Comparison of ENCODE assay signal across 9 mouse cellular contexts in the genomic region with DNA sequence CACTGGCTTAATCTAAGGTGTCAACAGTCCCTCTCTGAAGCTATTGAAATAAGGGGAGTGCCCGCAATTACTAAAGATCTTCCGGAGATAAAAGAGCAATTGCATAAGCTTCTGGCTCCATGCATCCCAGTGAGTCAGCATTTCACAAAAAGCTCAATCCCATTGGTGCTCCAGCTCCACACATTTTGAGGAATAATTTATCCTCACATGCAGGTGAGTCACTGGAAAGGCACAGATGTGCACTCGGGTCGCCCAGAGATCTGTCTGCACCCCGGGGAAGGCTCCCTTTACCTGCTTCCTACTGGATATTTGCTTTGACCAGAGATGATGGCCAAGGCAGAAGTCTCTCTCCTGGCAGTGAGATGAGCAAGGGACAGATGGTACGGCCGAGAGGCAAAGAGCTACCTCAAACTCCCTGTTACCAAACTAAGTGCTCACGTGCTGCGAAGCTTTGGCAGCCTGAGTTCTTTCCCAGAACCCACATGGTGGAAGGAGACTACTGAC. TPM values are rescaled to one million over a fixed set of nuclear protein-coding genes. Genes with fewer than 3 reads are reported as not detected.
DNase-seq lines count a peak whose midpoint lies in the region; ATAC-seq lines count a peak whose summit lies in the region.
"Had no signal": no experiment of that assay in that cellular context is flagged by ENCODE, and none has a peak within 500 bp of the region (broad histone marks: within the 10 kb centered on the region; RNA-seq: fewer than 3 reads in every experiment).

No protein-coding gene starts in this region.

- intact Hi-C loops in left cerebral cortex, postnatal 10 days (cut with DNase I) = no loop called here
- intact Hi-C loops in left cerebral cortex, postnatal 4 days (cut with DNase I) = no loop called here

- H3K4me3 ChIP-seq in forebrain, embryonic 13.5 days = no peak overlapping the region

- ATAC-seq in forebrain, embryonic 13.5 days = no peak

- no peaks in the 10 kb centered on the region for H3K4me1 ChIP-seq in forebrain, embryonic 13.5 days

- no peaks in the 10 kb centered on the region for H3K9me3 ChIP-seq in forebrain, embryonic 13.5 days (replicated peaks)
- H3K9me3 ChIP-seq: lung, embryonic 15.5 days had no signal

- no peak overlapping the region for H3K27ac ChIP-seq in forebrain, embryonic 13.5 days
- H3K27ac ChIP-seq: lung, embryonic 15.5 days had no signal

- no peaks in the 10 kb centered on the region for H3K27me3 ChIP-seq in forebrain, embryonic 13.5 days
- H3K27me3 ChIP-seq: lung, embryonic 15.5 days had no signal

- no peak overlapping the region for H3K4me2 ChIP-seq in forebrain, embryonic 13.5 days

- H3K36me3 ChIP-seq in forebrain, embryonic 13.5 days (ENCODE audit: poor library complexity, severe bottlenecking) = no peaks in the 10 kb centered on the region
- H3K36me3 ChIP-seq: lung, embryonic 15.5 days had no signal

- peak; percentile 51 for DNase-seq in left cerebral cortex, adult 11 months (ENCODE audit: low spot score)
- DNase-seq in left cerebral cortex, postnatal 10 days (ENCODE audit: extremely low spot score in 1 of 2, low spot score in 2 of 2) = no peak
- DNase-seq in NIH3T3 (ENCODE audit: low read depth) = peak; percentile 81
- DNase-seq in cerebellum, adult 9-10 months = peak; percentile 86
- DNase-seq in left cerebral cortex, postnatal 4 days = peak; percentile 41
- no peak for DNase-seq in thymus, postnatal 10 days (ENCODE audit: low spot score in 2 of 2)
- DNase-seq: kidney, postnatal 14 days had no signal

- WGBS in forebrain, embryonic 13.5 days = 75% methylated on average over 9 of the region's 9 CpGs

- no peak overlapping the region for H3K9ac ChIP-seq in forebrain, embryonic 13.5 days
- H3K9ac ChIP-seq: lung, embryonic 15.5 days had no signal

RNA-seq across cellular contexts. Expression of a gene that starts 47.5 kb away (rescaled TPM):
- total RNA-seq in left cerebral cortex, postnatal 10 days (2021) = 1 to 10 TPM; 2.8 to 3.7 TPM
- total RNA-seq in left cerebral cortex, postnatal 4 days (2021) = 1 to 10 TPM; 1.0 to 2.0 TPM
- not detected in 2 replicates for polyA plus RNA-seq in forebrain, embryonic 13.5 days (2015; fragmentation: Nextera tagmentation; extraction: Ambion mirVana)

Comparison
In these comparisons a context has a peak if more than half of its experiments do, and no peak if none do; other contexts are left out.
1. DNase-seq: peak in left cerebral cortex, adult 11 months (single experiment), NIH3T3 (single experiment), cerebellum, adult 9-10 months (single experiment) and left cerebral cortex, postnatal 4 days (single experiment); none in left cerebral cortex, postnatal 10 days (0 of 2) and thymus, postnatal 10 days (0 of 2).